Mouse (Mus musculus): Measurements from ENCODE around the gene Spon2. TPM values are rescaled to one million over a fixed set of nuclear protein-coding genes. Genes with fewer than 3 reads are reported as not detected.
A peak's percentile ranks its signal among the peaks of the same experiment; 100 is the strongest.

Spon2 gene
- total RNA-seq, 2 experiments from 2014 or later, result 0.55 to 1.1 TPM

DNA sequence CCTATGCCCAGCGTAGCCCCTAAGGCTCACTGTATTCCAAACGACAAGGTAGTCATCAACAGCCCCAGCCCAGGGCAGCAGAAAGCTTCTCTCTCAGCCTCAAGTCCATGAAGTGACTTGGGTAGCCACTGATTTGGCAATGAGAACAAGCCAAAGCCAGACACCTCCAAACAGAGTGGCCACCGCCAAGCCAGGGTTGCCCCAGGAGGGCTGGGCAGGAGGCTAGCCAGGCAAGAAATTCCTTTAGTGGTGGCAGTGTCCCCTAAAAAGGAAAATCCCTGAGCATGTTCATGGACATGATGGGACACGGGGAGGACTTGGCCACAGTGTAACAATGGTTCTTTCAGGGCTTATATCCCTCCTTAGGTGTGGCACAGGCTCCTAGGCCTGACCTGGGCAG lies 1.6 kb upstream of the Spon2 start:
- intact Hi-C loops (cut with DNase I), result no loop called here
- no peak for DNase-seq (ENCODE audit: low spot score in 2 of 2)

DNA sequence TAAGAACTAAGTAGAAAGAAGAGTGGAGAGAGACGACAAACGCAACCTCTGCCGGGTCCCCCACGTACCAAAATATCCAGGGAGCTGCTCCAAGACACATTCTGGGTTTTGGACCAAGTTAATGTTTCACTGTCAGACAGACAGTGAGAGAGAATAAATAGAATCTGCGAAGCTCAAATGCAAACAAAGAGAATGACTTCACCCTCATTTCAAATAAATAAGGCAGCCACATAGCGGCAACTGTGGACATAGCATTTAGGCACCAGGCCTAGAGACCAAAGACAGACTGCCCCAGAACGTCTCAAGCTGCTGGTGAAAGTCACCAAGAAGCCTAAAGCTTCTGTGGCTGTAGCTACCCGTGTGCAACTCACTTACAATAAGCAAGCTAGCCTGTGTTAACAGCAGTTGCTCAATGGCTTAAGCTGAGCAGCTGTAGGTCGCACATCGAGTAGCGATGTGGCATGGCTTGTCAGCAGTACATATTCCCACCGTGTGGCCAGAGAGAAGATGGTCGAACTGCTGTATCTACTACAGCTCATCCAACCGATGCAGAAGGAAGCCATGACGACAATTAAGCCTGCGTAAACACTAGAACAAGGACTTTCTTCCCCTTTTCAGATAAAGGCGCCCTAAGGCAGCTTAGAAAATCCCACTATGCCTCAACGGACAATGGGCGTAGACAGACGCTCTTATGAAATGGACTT lies 643 bp upstream of the Spon2 start:
- no peak for DNase-seq (ENCODE audit: low spot score in 2 of 2)
- intact Hi-C loops (cut with DNase I), result no loop called here

DNA sequence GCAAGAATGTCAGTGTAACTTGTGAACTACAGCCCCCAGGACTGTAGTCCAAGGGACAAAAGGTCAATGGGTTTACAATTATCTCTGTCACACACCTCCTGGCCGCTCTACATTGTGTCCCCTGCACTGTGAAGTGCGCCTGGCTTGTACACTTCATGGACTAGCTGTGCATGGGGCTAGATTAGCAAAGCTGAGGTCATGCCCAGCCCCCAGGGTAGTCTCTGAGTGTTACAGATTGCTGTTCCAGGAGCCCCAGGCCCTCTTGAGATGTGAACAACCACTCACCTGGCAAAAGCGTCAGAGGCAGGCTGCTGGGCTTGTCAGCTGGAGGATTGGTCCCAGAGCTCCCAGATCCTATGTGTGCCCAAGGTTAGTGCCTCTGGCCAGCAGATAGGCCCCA lies 592 bp downstream of the Spon2 start:
- DNase-seq (ENCODE audit: low spot score in 2 of 2), result no peak
- intact Hi-C loops (cut with DNase I), result no loop called here

DNA sequence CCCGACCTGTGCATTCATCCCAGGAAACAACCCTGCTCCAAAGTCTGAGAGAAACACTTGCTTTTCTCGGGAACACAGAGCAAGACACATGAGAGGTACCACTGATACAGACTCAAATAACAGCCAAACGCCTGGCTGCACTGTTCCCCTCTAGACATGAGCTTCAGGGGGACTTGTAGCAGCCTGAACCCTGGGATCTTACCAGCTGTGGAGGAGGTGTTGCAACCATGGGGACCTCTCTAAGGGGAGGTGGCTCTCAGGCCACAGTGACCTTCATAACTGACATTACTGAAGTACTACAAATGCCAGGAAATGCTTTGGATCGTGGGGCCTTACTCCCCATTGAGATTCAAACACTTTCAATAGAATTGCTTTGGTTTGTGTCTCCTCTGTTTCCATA lies 3.5 kb downstream of the Spon2 start:
- DNase-seq (ENCODE audit: low spot score in 2 of 2), result no peak
- intact Hi-C loops (cut with DNase I), result no loop called here

DNA sequence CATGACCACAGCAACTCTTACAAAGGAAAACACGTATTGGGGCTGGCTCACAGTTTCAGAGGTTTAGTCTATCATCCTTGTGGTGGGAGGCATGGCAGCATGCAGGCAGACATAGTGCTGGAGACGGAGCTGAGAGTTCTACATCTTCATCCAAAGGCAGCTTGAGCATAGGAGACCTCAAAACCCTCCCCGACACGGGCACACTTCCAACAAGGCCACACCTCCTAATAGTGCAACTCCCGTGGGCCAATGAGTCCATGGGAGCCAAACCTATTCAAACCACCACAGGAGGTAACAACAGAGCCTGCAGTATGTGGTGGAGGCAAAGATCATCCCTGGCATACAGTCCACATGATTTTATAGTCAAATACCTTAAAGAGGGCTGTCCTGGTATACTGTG lies 7.0 kb downstream of the Spon2 start:
- intact Hi-C loops (cut with DNase I), result no loop called here
- DNase-seq (ENCODE audit: low spot score in 2 of 2), result no peak

DNA sequence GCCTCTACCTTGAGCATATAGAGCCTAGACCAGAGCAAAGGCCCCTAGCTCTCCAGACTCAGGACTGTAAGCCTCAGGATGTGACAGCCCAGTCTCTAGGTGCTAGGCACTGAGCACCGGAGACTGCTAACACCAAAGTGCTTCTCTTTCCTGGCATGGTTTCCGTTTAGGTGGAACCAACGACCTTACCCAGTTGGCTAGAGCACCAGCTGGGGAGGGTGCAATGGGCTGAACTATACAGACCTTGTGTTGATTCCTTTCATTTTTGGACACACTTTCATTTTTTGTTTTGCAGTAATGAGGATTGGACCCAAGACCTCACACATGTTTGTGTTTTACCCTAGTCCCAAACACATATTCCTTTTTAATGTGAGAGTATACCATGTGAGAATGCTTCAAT lies 7.7 kb downstream of the Spon2 start:
- no peak for DNase-seq (ENCODE audit: low spot score in 2 of 2)
- intact Hi-C loops (cut with DNase I), result no loop called here

DNA sequence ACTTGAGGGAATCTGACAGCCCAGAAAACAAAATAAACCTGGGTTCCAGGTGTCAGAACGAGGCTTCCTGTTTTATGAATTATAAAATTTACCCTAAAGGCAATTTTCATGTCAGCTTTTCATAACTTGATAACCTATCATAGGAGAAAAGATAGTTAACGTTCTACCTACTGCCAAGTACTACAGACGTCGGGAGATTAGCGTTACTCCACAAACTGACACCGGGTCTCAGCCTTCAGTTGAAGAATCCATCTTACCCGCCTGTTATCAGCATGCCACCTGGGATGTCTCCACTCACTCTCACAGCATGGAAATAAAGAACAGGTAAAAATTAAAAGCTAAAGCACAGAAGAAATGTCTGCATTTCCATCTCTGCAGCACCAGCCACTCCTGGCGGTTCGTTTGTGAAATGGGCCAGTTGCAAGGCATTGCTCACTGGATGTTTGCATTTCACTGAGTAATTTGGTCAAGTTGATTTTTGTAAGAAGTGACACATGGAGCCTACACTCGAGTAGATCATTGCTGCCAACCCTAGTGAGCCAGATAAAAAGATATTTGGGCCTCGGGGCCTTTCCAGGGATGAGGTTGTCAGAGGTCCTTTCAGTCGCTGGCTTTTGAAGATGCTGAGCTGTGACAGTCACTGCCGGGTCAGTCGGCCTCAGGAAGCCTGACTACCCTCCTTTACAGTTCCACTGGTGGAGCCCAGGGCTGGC lies 9.6 kb downstream of the Spon2 start:
- no peak for DNase-seq (ENCODE audit: low spot score in 2 of 2)
- intact Hi-C loops (cut with DNase I), result loop anchor here (10.0 kb wide), 1 partner anchor 166 kb away; the partner anchor contains the start of gene Uvssa

DNA sequence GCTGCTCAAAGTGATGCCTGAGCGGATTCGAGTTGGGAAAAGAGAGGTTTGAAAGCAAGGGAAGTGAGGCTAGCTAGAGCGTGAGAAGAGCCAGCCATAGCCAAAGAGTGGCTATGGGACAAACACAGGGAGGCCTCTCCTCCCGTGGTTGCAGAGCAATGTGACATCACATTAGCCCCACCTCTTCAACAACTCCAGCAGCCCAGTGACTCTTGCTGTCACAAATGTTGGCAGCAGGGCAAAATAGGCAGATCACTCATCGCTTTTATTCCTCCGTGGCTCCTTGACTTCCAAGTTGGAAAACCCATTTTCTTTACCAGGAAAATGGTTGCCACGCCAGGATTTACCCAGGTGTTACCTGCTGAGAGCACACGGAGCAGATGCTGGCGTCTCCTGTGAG lies 11.1 kb downstream of the Spon2 start:
- DNase-seq (ENCODE audit: low spot score in 2 of 2), result no peak
- intact Hi-C loops (cut with DNase I), result loop anchor here (10.0 kb wide), 1 partner anchor 168 kb away; the partner anchor contains the start of gene Uvssa

DNA sequence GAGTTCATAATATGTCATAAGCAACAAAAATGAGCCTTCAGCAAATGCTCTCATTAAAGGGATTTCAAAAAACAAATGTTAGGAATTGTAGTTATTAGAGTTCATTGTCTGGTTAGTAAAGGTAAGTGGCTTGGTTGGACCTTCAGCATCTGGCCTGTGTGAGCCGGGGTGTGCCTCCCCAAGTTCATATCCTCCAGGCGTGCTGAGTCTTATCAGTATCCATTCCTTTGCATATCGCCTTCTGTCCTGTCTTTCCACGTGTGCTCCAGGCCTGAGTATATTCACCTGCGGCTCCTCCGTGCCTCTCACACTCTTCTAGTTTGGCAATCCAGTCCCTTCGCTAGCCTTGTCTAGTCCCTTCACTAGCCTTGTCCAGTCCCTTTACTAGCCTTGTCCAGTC lies 11.9 kb downstream of the Spon2 start:
- intact Hi-C loops (cut with DNase I), result loop anchor here (10.0 kb wide), 1 partner anchor 168 kb away; the partner anchor contains the start of gene Uvssa

DNA sequence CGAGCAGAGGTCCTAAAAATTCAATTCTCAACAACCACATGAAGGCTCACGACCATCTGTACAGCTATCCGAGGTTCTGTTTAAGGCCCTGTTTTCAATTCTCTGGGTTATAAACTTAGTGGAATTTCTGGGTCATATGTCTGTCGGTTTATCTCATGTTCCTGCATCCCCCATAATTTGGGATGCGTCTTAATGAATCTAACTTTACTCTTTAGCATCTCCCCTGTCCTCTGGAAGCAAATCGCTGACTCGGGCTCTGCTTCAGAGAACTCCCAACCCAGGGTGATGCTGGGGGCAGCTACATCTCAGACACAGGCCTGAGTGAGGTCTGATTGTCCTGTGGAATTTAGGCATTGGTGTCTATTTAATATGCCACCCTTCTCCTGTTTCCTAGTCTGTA lies 14.0 kb downstream of the Spon2 start:
- DNase-seq (ENCODE audit: low spot score in 2 of 2), result no peak
- intact Hi-C loops (cut with DNase I), result loop anchor here (5.0 to 10.0 kb wide), 3 partner anchors 43 to 171 kb away; partner anchors contain the start of genes Ctbp1 and Uvssa

More for the DNA sequence above, 11.9 kb downstream of the Spon2 start:
- DNase-seq (ENCODE audit: low spot score in 2 of 2), result no peak

DNA sequence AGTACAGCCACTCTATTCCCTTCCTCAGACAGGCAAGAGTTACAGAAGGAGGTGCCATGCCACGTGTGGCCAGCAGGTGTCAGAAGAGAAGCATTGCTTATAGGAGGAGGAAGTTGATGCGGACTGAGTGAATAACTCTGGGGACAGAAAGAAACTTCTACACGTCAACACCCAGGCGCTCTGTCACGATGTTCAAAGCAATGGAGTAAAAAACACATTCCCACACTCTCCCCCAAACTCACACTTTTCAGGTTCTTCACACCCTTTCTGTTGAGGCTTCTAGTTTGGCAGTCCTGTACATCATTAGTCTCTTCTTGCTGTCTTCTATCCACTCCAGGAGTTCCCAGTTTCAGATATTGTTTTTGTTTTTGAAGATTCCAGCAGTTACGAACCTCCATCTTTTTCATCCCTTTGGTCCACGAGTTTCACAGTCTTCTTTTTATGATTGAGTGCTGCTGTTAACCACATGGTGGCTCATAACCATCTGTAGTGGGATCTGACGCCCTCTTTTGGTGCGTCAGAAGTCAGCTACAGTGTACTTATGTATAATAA lies 14.5 kb downstream of the Spon2 start:
- intact Hi-C loops (cut with DNase I), result loop anchor here (5.0 to 10.0 kb wide), 3 partner anchors 44 to 171 kb away; partner anchors contain the start of genes Ctbp1 and Uvssa
- DNase-seq (ENCODE audit: low spot score in 2 of 2), result peak; percentile 77 to 85

DNA sequence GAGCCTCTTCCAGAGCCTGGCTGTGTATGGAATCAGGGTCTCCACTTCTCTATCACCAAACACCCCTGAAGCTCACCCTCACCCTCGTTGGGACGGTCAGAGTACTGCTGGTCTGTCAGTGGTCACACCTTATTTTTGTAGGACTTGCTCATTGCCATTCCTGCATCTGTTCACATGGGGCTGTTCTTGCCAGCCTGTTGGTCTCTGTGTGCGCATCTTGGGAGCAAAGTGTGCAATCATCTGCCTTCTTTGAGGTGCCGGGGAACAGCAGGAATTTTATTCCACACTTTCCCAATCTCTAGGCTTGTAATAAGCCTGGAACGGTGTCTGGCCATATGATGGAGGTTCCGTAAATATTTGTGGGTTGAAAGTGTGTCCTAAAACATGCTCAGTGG lies 15.1 kb downstream of the Spon2 start:
- no peak for DNase-seq (ENCODE audit: low spot score in 2 of 2)
- intact Hi-C loops (cut with DNase I), result loop anchor here (5.0 to 10.0 kb wide), 3 partner anchors 44 to 172 kb away; partner anchors contain the start of genes Ctbp1 and Uvssa

DNA sequence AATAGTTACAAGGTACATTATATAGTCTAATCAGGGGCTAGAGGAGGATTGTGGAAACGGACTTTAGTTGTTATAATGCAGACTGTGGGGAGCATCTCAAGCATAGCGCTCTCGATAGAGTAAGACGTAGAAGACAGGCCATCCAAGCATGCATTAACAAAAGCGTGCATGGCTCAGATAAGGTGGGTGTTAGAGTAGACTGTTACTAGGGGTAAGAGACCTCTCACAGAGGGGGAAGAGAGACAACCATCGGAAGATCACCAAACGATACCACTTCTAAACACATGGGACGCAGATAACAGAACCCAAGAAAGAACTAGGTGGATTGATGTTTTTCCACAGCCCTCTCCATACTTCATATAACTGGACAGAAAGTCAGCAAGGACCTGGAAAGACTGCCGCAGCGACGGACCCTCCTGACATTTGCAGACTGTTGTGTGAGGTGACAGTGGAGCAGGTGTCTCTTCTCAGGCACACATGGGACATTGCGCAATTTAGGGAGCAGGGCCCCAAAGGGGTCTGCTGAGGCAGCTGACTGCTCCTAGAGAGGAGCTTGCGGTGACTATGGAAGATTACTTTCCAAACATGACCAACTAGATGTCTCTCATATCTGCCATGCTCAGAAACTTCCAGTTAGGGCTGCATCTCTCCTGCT lies 15.6 kb downstream of the Spon2 start:
- intact Hi-C loops (cut with DNase I), result loop anchor here (5.0 to 10.0 kb wide), 3 partner anchors 45 to 172 kb away; partner anchors contain the start of genes Ctbp1 and Uvssa
- DNase-seq (ENCODE audit: low spot score in 2 of 2), result no peak

DNA sequence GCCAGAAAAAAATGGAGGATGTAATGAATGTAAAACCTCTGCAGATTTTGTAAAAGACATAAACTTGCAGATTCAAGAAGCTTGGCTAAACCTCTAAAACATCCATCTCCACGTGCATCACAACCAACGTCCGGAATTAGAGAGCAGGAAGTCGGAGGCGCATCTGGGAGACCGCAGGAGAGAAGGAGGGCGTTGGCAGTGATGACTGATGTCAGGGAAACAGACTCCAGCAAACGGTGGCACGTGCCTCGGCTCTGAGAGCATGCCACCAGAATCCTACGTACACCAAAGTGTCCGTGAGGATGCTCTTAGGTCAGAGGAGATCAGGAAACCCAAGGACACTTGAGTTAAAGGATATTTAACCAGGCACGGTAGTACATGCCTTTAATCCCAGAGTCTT lies 16.6 kb downstream of the Spon2 start:
- intact Hi-C loops (cut with DNase I), result loop anchor here (5.0 to 10.0 kb wide), 3 partner anchors 46 to 173 kb away; partner anchors contain the start of genes Ctbp1 and Uvssa
- no peak for DNase-seq (ENCODE audit: low spot score in 2 of 2)

DNA sequence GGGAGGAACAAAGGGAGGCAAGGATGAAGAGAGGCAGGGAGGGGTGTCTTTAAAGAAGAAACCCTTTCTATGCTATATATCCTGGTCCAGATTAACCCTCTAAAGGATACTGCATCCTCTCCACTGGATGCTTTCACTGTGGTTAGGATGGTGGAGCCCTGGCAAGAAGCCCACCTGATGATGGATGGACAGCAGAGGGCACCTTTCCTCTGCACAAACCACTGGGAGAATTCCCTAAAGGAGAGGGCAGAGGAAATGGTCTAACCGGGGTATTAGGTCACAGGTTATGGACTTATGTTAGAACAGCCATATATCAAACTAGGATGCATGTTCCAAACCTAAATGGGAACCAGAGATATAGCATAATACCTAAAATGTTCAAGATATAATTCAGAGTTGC lies 18.2 kb downstream of the Spon2 start:
- intact Hi-C loops (cut with DNase I), result loop anchor here (5.0 to 10.0 kb wide), 3 partner anchors 47 to 175 kb away; partner anchors contain the start of genes Ctbp1 and Uvssa
- DNase-seq (ENCODE audit: low spot score in 2 of 2), result no peak

DNA sequence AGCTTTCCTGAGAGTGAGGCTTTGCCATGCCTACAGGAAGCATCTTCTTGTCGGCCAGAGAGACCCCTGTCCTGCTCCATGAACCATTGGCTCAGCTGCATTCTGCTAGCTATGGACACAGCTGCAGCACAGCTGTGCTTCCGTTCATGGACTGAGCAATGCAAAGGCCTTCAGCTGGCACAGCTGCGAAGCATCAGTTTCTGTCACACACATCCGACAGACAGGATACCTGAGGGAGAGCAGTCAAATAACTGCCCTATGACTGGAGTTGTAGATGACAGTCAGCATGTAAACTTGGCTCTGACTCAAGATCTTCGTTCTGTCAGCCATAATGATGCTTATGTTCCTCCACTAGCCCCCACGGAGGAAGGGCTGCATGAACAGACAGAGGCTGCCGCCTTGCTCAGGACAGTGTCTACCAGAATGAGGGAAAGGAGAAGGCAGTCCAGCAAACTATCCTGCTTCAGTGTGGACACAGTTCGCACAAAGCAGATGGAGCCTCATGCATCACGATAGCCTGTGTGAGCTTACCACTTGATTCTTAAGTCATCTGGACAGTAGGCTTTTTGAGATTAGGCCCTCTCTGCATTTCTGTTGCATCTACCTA lies 22.9 kb downstream of the Spon2 start:
- intact Hi-C loops (cut with DNase I), result no loop called here
- no peak for DNase-seq (ENCODE audit: low spot score in 2 of 2)

DNA sequence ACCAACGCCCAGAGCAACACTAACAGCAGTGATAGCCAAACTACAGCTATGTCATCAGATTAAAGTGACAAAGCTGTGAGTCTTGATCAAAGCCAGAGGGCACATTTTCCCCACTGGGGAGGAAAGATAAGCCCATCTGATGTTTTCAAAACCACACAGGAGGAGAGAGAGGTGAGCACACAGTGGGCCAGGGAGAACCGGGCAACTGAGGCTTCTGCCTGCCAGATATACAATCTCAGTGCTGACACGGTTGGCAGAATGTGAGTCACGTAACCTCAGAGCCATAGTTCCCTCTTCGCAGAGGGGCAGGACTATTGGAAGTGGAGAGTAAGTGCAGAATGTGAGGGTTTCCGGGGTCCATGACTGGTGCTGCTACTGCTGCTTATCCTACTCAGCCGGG lies 24.7 kb downstream of the Spon2 start:
- intact Hi-C loops (cut with DNase I), result no loop called here
- no peak for DNase-seq (ENCODE audit: low spot score in 2 of 2)
